Mouse (Mus musculus) forebrain, embryonic 16.5 days (tissue): Measurements from ENCODE around the gene Tsga10. TPM values are rescaled to one million over a fixed set of nuclear protein-coding genes. Genes with fewer than 3 reads are reported as not detected.
A peak's percentile ranks its signal among the peaks of the same experiment; 100 is the strongest.
"Not testable (repeated sequence)": the region's sequence is repeated elsewhere in the genome, so short reads cannot be mapped to it uniquely, and the experiment has no call there.

Source experiments
- ATAC-seq: fragments of 200-750 bp; cut with Nextera tagmentation; 2 replicates; pipeline ENCODE4 v1.8.0; 2017; ENCODE audit warnings: mild to moderate bottlenecking, moderate library complexity
- H3K27ac ChIP-seq: fragments of 300-500 bp; sonication (generic); 2 replicates; pipeline ENCODE4 v1.5.1; 2014; ENCODE audit warnings: low read length, control low read depth
- H3K27me3 ChIP-seq: fragments of 300-500 bp; sonication (generic); replicated peaks from 2 replicates; pipeline ENCODE4 v1.6.1; 2014; ENCODE audit warnings: low read length; ENCODE audit not compliant: control insufficient read depth, insufficient read depth
- H3K36me3 ChIP-seq: fragments of 300-500 bp; sonication (generic); 2 replicates; pipeline ENCODE4 v1.6.1; 2014; ENCODE audit not compliant: control insufficient read depth, insufficient read depth
- H3K4me1 ChIP-seq: fragments of 300-500 bp; sonication (generic); replicated peaks from 2 replicates; pipeline ENCODE4 v1.6.1; 2014; ENCODE audit warnings: low read length; ENCODE audit not compliant: control insufficient read depth, insufficient read depth
- H3K4me2 ChIP-seq: fragments of 300-500 bp; sonication (generic); 2 replicates; pipeline ENCODE4 v1.6.1; 2014; ENCODE audit warnings: mild to moderate bottlenecking, low read length, control low read depth
- H3K4me3 ChIP-seq: fragments of 300-500 bp; sonication (generic); replicated peaks from 2 replicates; pipeline ENCODE4 v1.5.1; 2014; ENCODE audit warnings: mild to moderate bottlenecking, low read length, control low read depth
- H3K9ac ChIP-seq: fragments of 300-500 bp; sonication (generic); replicated peaks from 2 replicates; pipeline ENCODE4 v1.6.1; 2014; ENCODE audit warnings: low read depth, low read length, control low read depth
- H3K9me3 ChIP-seq: fragments of 300-500 bp; sonication (generic); 2 replicates; pipeline ENCODE4 v1.6.1; 2016; ENCODE audit warnings: low read length; ENCODE audit not compliant: control insufficient read depth
- WGBS: fragments of 180-500 bp; shearing (Covaris S2); extraction: QIAGEN DNeasy Blood & Tissue Kit; methylation state at CpG from one replicate; pipeline ENCODE4 v1.1.7; 2014; 5-methylcytosine and 5-hydroxymethylcytosine counted together
- polyA plus RNA-seq: library from polyadenylated mRNA; unstranded; fragments of >200 nt; fragmentation: Nextera tagmentation; extraction: Ambion mirVana; gene quantifications from 2 replicates; pipeline ENCODE4 v1.2.1, GENCODE M21; 2015

Tsga10 gene
- polyA plus RNA-seq, 1 experiment from 2014 or later, result 24.9 TPM

GRCm38 (mm10) chr1:37867684-37868322 is 1.6 kb upstream of the Tsga10 start:
- Histone ChIP-seq H3K27ac (no peak overlapping the region), H3K9me3 (no peaks in the 10 kb centered on the region), H3K9ac (no peak overlapping the region), H3K36me3 (no peaks in the 10 kb centered on the region), H3K4me1 (peaks cover 15% of the 10 kb centered on the region), H3K4me2 (no peak overlapping the region), H3K4me3 (no peak overlapping the region), H3K27me3 (0 out of 2 replicates have a peak, but pooled peaks cover 3% of the 10 kb centered on the region)
- no peak for ATAC-seq
- WGBS, result 70% methylated on average over 10 of the region's 10 CpGs

GRCm38 (mm10) chr1:37867056-37867455 is 827 bp upstream of the Tsga10 start:
- no peak overlapping the region for H3K27ac ChIP-seq
- no peak for ATAC-seq
- no peaks in the 10 kb centered on the region for H3K36me3 ChIP-seq
- WGBS, result 84% methylated on average over 1 of the region's 1 CpGs
- H3K4me1 ChIP-seq, result peaks cover 11% of the 10 kb centered on the region
- no peak overlapping the region for H3K9ac ChIP-seq
- no peak overlapping the region for H3K4me3 ChIP-seq
- H3K9me3 ChIP-seq, result no peaks in the 10 kb centered on the region
- 0 out of 2 replicates have a peak, but pooled peaks cover 3% of the 10 kb centered on the region for H3K27me3 ChIP-seq
- no peak overlapping the region for H3K4me2 ChIP-seq

- Histone ChIP-seq H3K9me3 (no peaks in the 10 kb centered on the region), H3K4me1 (peaks cover 7% of the 10 kb centered on the region), H3K4me3 (peak overlapping the region; percentile 59), H3K36me3 (no peaks in the 10 kb centered on the region), H3K27ac (peak overlapping the region; percentile 74), H3K4me2 (peak overlapping the region; percentile 85), H3K9ac (peak overlapping the region; percentile 59), H3K27me3 (0 out of 2 replicates have a peak, but pooled peaks cover 3% of the 10 kb centered on the region)
- no peak for ATAC-seq
- WGBS, result 9% methylated on average over 23 of the region's 23 CpGs
Observed at GRCm38 (mm10) chr1:37865401-37866215, 621 bp downstream of the Tsga10 start.

GRCm38 (mm10) chr1:37864511-37865400 is 1.5 kb downstream of the Tsga10 start:
- Histone ChIP-seq H3K9ac (peak overlapping the region; percentile 81), H3K36me3 (no peaks in the 10 kb centered on the region), H3K4me2 (peak overlapping the region; percentile 85), H3K27me3 (0 out of 2 replicates have a peak, but pooled peaks cover 3% of the 10 kb centered on the region), H3K4me3 (peak overlapping the region; percentile 59), H3K9me3 (no peaks in the 10 kb centered on the region), H3K4me1 (peaks cover 7% of the 10 kb centered on the region), H3K27ac (peak overlapping the region; percentile 74)
- peak; percentile 96 for ATAC-seq
- under 1% methylated on average over 87 of the region's 90 CpGs for WGBS

- ATAC-seq, result no peak
Observed at GRCm38 (mm10) chr1:37850696-37851095, 15.5 kb downstream of the Tsga10 start.

GRCm38 (mm10) chr1:37846878-37847277 is 19.4 kb downstream of the Tsga10 start:
- no peak overlapping the region for H3K27ac ChIP-seq
- no peaks in the 10 kb centered on the region for H3K27me3 ChIP-seq
- 83% methylated on average over 8 of the region's 8 CpGs for WGBS
- H3K4me3 ChIP-seq, result no peak overlapping the region
- ATAC-seq, result no peak
- H3K4me2 ChIP-seq, result no peak overlapping the region
- no peak overlapping the region for H3K9ac ChIP-seq
- H3K9me3 ChIP-seq, result no peaks in the 10 kb centered on the region
- no peaks in the 10 kb centered on the region for H3K4me1 ChIP-seq
- no peaks in the 10 kb centered on the region for H3K36me3 ChIP-seq

More at GRCm38 (mm10) chr1:37850696-37851095, 15.5 kb downstream of the Tsga10 start:
- 68% methylated on average over 2 of the region's 2 CpGs for WGBS
- Histone ChIP-seq H3K36me3 (peaks cover 9% of the 10 kb centered on the region), H3K27ac (no peak overlapping the region), H3K4me3 (no peak overlapping the region), H3K4me2 (no peak overlapping the region), H3K9me3 (no peaks in the 10 kb centered on the region), H3K4me1 (no peaks in the 10 kb centered on the region), H3K9ac (no peak overlapping the region), H3K27me3 (no peaks in the 10 kb centered on the region)

GRCm38 (mm10) chr1:37831681-37832080 is 34.5 kb downstream of the Tsga10 start:
- no peak overlapping the region for H3K9ac ChIP-seq
- 72% methylated on average over 2 of the region's 2 CpGs for WGBS
- H3K4me2 ChIP-seq, result no peak overlapping the region
- no peak overlapping the region for H3K27ac ChIP-seq
- ATAC-seq, result no peak
- no peak overlapping the region for H3K4me3 ChIP-seq
- no peaks in the 10 kb centered on the region for H3K4me1 ChIP-seq
- H3K27me3 ChIP-seq, result no peaks in the 10 kb centered on the region
- H3K9me3 ChIP-seq, result no peaks in the 10 kb centered on the region
- peaks cover 5% of the 10 kb centered on the region for H3K36me3 ChIP-seq

GRCm38 (mm10) chr1:37802291-37802690 is 63.9 kb downstream of the Tsga10 start:
- not testable (repeated sequence) for H3K4me3 ChIP-seq

GRCm38 (mm10) chr1:37800298-37800697 is 65.9 kb downstream of the Tsga10 start:
- no peaks in the 10 kb centered on the region for H3K4me1 ChIP-seq
- H3K9ac ChIP-seq, result no peak overlapping the region
- no peak overlapping the region for H3K4me2 ChIP-seq
- no peak overlapping the region for H3K4me3 ChIP-seq
- 90% methylated on average over 2 of the region's 2 CpGs for WGBS
- H3K36me3 ChIP-seq, result no peaks in the 10 kb centered on the region
- H3K27ac ChIP-seq, result no peak overlapping the region
- no peak for ATAC-seq
- no peaks in the 10 kb centered on the region for H3K9me3 ChIP-seq
- H3K27me3 ChIP-seq, result no peaks in the 10 kb centered on the region

More at GRCm38 (mm10) chr1:37802291-37802690, 63.9 kb downstream of the Tsga10 start:
- H3K4me2 ChIP-seq, H3K36me3 ChIP-seq, H3K9ac ChIP-seq, ATAC-seq, H3K4me1 ChIP-seq, H3K9me3 ChIP-seq, H3K27ac ChIP-seq, H3K27me3 ChIP-seq: not testable (repeated sequence)
- 67% methylated on average over 1 of the region's 1 CpGs for WGBS
